Mouse (Mus musculus): Measurements from ENCODE around the gene Galk1. TPM values are rescaled to one million over a fixed set of nuclear protein-coding genes. Genes with fewer than 3 reads are reported as not detected.

The Galk1 gene
- polyA plus RNA-seq (2012; ENCODE audit: insufficient read depth, low replicate concordance), result 197 and 238 TPM in 2 replicates

GRCm38 (mm10) chr11:116012262-116012947, at the start of gene Galk1:
Gene Galk1 (minus strand): TSS chr11:116012719.
- peaks cover 78% of the 10 kb centered on the region for H3K4me1 ChIP-seq
- H3K4me3 ChIP-seq (replicated peaks), result peak within 1 kb of the TSS; percentile 98
- no peaks in the 10 kb centered on the region for H3K27me3 ChIP-seq (replicated peaks)
- peaks cover 41% of the 10 kb centered on the region for H3K36me3 ChIP-seq (replicated peaks; ENCODE audit: low read length)
- H3K9me3 ChIP-seq, result no peaks in the 10 kb centered on the region
- no peak for TF ChIP-seq GATA1 (IDR thresholded peaks at IDR 0.05; ENCODE audit: borderline replicate concordance, low read length)
- TF ChIP-seq FLI1 (IDR thresholded peaks at IDR 0.05; ENCODE audit: low read length), result no peak

DNA sequence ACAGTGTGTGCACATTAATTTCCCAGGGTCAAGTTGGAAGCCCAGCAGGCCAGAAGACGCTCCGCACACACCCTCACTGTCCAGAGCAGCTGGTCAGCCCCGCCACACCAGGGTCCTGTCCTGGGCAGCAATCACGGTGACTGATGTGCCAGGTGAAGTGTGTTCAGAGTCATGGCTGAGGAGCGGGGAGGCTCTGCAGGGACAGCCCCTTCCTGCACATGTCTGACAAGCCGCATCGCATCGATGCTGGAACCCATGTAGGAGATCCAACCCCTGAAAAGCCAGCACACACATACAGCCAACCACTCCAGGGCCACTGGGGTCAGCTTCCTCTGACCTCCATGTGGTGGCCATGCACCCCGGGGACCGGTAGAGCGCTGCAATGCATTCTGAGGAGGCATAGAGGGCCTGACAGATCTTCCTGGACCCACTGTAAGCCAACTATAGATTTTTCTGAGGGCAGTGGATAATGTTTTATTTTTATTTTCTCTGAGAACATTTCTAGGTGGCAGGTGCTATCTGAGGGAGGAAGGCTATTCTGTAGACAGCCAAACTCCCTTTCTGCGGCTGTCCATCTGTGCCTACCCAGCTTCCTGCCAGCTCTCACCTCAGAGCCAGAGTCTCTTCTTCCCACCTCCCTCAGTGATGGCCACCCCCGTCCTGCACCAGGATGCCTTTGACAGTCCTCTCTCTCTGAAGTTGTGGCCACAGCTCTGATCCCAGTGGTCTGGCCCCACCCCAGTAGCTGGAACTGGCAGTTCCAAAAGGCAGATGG, 49.3 kb upstream of the Galk1 start:
- no peak for TF ChIP-seq GATA1 (IDR thresholded peaks at IDR 0.05; ENCODE audit: borderline replicate concordance, low read length)
- TF ChIP-seq FLI1 (IDR thresholded peaks at IDR 0.05; ENCODE audit: low read length), result no peak
- H3K4me1 ChIP-seq, result peaks cover 91% of the 10 kb centered on the region
- no peak overlapping the region for H3K4me3 ChIP-seq (replicated peaks)
- H3K36me3 ChIP-seq (replicated peaks; ENCODE audit: low read length), result peaks cover 100% of the 10 kb centered on the region
- H3K27me3 ChIP-seq (replicated peaks), result no peaks in the 10 kb centered on the region
- no peaks in the 10 kb centered on the region for H3K9me3 ChIP-seq

DNA sequence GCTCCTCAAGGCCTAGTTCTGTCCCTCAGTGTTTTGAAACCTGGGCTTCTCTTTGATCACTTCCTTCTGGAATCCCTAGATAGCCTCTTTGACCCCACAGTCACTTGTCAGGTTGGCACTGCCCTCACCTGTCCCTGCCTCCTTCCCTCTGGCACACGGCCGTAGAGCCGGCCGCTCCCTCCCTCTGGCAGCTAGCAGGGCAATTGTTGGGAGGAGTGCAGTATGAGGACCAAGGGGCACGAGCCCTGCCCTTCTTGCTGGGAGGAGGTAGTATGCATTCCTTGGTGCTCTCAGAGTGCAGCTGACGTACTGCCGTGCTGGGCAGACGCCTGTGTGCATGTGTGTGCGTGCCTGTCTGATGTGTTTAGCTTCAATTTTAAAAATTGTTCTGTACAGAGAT, 48.1 kb upstream of the Galk1 start:
- Histone ChIP-seq H3K4me3 (replicated peaks) (peak overlapping the region; percentile 69), H3K4me1 (peaks cover 97% of the 10 kb centered on the region), H3K36me3 (replicated peaks; ENCODE audit: low read length) (peaks cover 100% of the 10 kb centered on the region), H3K27me3 (replicated peaks) (no peaks in the 10 kb centered on the region), H3K9me3 (no peaks in the 10 kb centered on the region)
- TF ChIP-seq GATA1 (IDR thresholded peaks at IDR 0.05; ENCODE audit: borderline replicate concordance, low read length), result no peak
- TF ChIP-seq FLI1 (IDR thresholded peaks at IDR 0.05; ENCODE audit: low read length), result no peak

- no peaks in the 10 kb centered on the region for H3K27me3 ChIP-seq (replicated peaks)
- peaks cover 98% of the 10 kb centered on the region for H3K4me1 ChIP-seq
- H3K9me3 ChIP-seq, result no peaks in the 10 kb centered on the region
- peak overlapping the region; percentile 39 for H3K4me3 ChIP-seq (replicated peaks)
- peaks cover 100% of the 10 kb centered on the region for H3K36me3 ChIP-seq (replicated peaks; ENCODE audit: low read length)
- no peak for TF ChIP-seq GATA1 (IDR thresholded peaks at IDR 0.05; ENCODE audit: borderline replicate concordance, low read length)
- no peak for TF ChIP-seq FLI1 (IDR thresholded peaks at IDR 0.05; ENCODE audit: low read length)
These were observed 47.1 kb upstream of the Galk1 start for GRCm38 (mm10) chr11:116059691-116060025.

- H3K27me3 ChIP-seq (replicated peaks), result no peaks in the 10 kb centered on the region
- H3K36me3 ChIP-seq (replicated peaks; ENCODE audit: low read length), result peaks cover 100% of the 10 kb centered on the region
- TF ChIP-seq FLI1 (IDR thresholded peaks at IDR 0.05; ENCODE audit: low read length) (no peak), GATA1 (IDR thresholded peaks at IDR 0.05; ENCODE audit: borderline replicate concordance, low read length) (no peak)
- H3K4me1 ChIP-seq, result peaks cover 97% of the 10 kb centered on the region
- no peaks in the 10 kb centered on the region for H3K9me3 ChIP-seq
- peak overlapping the region; percentile 15 for H3K4me3 ChIP-seq (replicated peaks)
These were observed 46.6 kb upstream of the Galk1 start for GRCm38 (mm10) chr11:116058868-116059690.

DNA sequence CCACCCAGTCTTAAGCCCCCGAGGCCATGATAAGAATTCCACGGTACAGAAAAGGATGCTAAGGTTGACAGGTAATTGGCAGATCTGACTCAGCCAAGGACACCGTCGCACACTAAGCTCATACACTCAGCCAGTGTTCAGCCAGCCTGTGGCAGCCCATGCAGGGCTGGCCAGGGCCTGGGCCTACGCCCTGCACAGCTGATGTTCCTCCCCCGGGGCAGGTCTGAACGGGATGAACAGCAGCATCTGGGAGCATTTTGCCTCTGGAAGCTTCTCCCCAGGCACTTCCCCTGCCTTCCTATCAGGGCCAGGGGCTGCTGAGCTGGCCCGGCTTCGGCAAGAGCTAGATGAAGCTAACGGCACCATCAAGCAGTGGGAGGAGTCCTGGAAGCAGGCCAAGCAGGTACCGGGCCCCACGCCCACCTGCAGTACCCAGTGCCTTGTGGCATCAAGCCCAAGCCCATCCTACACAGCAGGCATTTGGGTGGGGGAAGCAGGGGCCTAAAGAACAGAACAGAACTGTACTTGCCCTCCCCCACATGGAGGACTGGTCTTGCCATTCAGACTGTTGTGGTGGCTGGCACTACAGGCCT, 45.6 kb upstream of the Galk1 start:
- TF ChIP-seq GATA1 (IDR thresholded peaks at IDR 0.05; ENCODE audit: borderline replicate concordance, low read length) (no peak), FLI1 (IDR thresholded peaks at IDR 0.05; ENCODE audit: low read length) (no peak)
- Histone ChIP-seq H3K9me3 (no peaks in the 10 kb centered on the region), H3K27me3 (replicated peaks) (no peaks in the 10 kb centered on the region), H3K36me3 (replicated peaks; ENCODE audit: low read length) (peaks cover 100% of the 10 kb centered on the region), H3K4me1 (peaks cover 96% of the 10 kb centered on the region), H3K4me3 (replicated peaks) (peak overlapping the region; percentile 86)

DNA sequence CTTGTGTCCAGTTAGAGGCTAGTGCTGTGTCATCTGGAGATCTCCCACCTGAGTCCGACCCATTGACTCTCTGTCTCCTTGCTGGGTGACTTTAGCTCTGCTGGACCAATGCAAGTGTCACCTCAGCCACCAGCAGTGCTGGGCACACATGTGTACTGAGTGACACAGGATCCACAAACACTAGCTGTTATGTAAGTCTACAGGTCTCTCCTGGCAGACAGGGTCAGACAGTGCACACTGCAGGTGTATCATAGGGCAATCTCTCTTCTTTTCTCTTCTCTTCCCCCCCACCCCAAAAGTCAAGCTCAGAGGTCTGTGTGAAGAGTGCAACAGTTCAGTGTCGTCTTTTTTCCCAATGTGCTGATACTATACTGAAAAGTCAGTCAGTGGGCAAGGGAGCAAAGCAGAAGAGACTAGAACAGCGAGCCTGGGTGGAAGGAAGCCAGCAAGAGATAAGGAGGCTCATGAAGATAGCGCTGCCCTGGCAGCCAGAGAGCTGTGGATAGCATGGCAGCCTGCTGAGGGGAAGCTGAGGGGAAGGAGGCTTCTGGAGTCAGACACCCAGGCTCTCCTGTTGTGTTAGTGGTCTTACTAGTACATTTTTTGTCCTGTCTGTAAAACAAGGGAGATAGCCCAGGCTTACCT, 44.8 kb upstream of the Galk1 start:
- Histone ChIP-seq H3K27me3 (replicated peaks) (no peaks in the 10 kb centered on the region), H3K9me3 (no peaks in the 10 kb centered on the region), H3K36me3 (replicated peaks; ENCODE audit: low read length) (peaks cover 100% of the 10 kb centered on the region), H3K4me1 (peaks cover 94% of the 10 kb centered on the region), H3K4me3 (replicated peaks) (peak overlapping the region; percentile 86)
- no peak for TF ChIP-seq FLI1 (IDR thresholded peaks at IDR 0.05; ENCODE audit: low read length)
- TF ChIP-seq GATA1 (IDR thresholded peaks at IDR 0.05; ENCODE audit: borderline replicate concordance, low read length), result 0 out of 3 replicates have a peak, but pooled peaks have one; percentile 58

DNA sequence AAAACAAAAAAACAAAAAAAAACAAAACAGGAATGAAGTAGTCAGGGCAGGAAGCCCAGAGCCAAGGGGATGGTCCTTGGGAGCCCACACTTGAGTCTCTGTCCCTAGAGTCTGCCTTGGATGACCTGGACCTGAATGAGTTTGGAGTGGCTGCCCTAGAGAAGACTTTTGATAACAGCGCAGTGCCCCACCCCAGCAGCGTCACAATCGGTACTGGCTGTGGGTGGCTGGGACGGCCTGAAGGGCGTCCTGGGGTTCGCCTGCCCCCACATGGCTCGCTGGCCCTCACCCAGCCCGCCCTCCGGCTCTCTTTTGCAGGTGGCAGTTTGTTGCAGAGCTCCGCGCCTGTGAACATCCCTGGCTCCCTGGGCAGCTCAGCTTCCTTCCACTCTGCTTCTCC, 43.4 kb upstream of the Galk1 start:
- no peak overlapping the region for H3K4me3 ChIP-seq (replicated peaks)
- peaks cover 98% of the 10 kb centered on the region for H3K36me3 ChIP-seq (replicated peaks; ENCODE audit: low read length)

More for the DNA sequence above, 43.4 kb upstream of the Galk1 start:
- TF ChIP-seq GATA1 (IDR thresholded peaks at IDR 0.05; ENCODE audit: borderline replicate concordance, low read length) (no peak), FLI1 (IDR thresholded peaks at IDR 0.05; ENCODE audit: low read length) (no peak)
- H3K9me3 ChIP-seq, result no peaks in the 10 kb centered on the region
- H3K27me3 ChIP-seq (replicated peaks), result no peaks in the 10 kb centered on the region
- H3K4me1 ChIP-seq, result peaks cover 79% of the 10 kb centered on the region
